In genomic region chr7:138005806-138006205, GRCm38 (mm10) we compare ENCODE assay signal across 27 mouse cellular contexts.
DNase-seq lines count a peak whose midpoint lies in the region; ATAC-seq lines count a peak whose summit lies in the region.
"Had no signal": no experiment of that assay in that cellular context is flagged by ENCODE, and none has a peak within 500 bp of the region (broad histone marks: within the 10 kb centered on the region; RNA-seq: fewer than 3 reads in every experiment).

No protein-coding gene starts in this region.

- DNase-seq in hindbrain, embryonic 10.5 days (ENCODE audit: low spot score): peak; percentile 43
- DNase-seq in hindbrain, embryonic 14.5 days (ENCODE audit: low spot score): no peak
- DNase-seq in neural tube, embryonic 10.5 days (ENCODE audit: extremely low spot score, low spot score): peak; percentile 41
- peak; percentile 42 for DNase-seq in embryo, embryonic 9.5 days (ENCODE audit: extremely low spot score)
- peak; percentile 40 for DNase-seq in neural tube, embryonic 11.5 days (ENCODE audit: low spot score)
- no peak for DNase-seq in spleen, adult 12 weeks (ENCODE audit: low spot score)
- DNase-seq in frontal cortex, adult 2 months (ENCODE audit: extremely low spot score in 1 of 2, low spot score in 1 of 2): no peak
- DNase-seq: adrenal gland, postnatal 10 days; adrenal gland, postnatal 36 days; B cell, adult 2 months; cerebellum, adult 11-12 months; cerebellum, adult 8-10 months; cerebellum, postnatal 36 days; forebrain, postnatal 0 days; gastrocnemius, postnatal 25 days; heart, adult 2 months; kidney, adult 11 months had no signal

- no peaks in the 10 kb centered on the region for H3K27me3 ChIP-seq in hindbrain, embryonic 10.5 days (ENCODE audit: insufficient read depth, poor library complexity, severe bottlenecking)
- no peaks in the 10 kb centered on the region for H3K27me3 ChIP-seq in hindbrain, embryonic 14.5 days (ENCODE audit: control insufficient read depth, insufficient read depth, low read length)
- no peaks in the 10 kb centered on the region for H3K27me3 ChIP-seq in neural tube, embryonic 15.5 days (replicated peaks)
- no peaks in the 10 kb centered on the region for H3K27me3 ChIP-seq in neural tube, embryonic 11.5 days (ENCODE audit: control insufficient read depth, insufficient read depth, low read length)
- H3K27me3 ChIP-seq: embryonic facial prominence, embryonic 12.5 days; embryonic facial prominence, embryonic 15.5 days; heart, embryonic 13.5 days; hindbrain, embryonic 15.5 days; intestine, embryonic 15.5 days; Patski had no signal

- H3K4me3 ChIP-seq in hindbrain, embryonic 10.5 days: no peak overlapping the region
- no peak overlapping the region for H3K4me3 ChIP-seq in hindbrain, embryonic 14.5 days (replicated peaks; ENCODE audit: low read length)
- no peak overlapping the region for H3K4me3 ChIP-seq in neural tube, embryonic 15.5 days (replicated peaks)
- no peak overlapping the region for H3K4me3 ChIP-seq in neural tube, embryonic 11.5 days (ENCODE audit: low read depth, low read length)
- H3K4me3 ChIP-seq: embryonic facial prominence, embryonic 12.5 days; embryonic facial prominence, embryonic 15.5 days; heart, adult 2 months; heart, embryonic 10.5 days; heart, embryonic 13.5 days; hindbrain, embryonic 15.5 days; intestine, embryonic 15.5 days had no signal

- ATAC-seq in hindbrain, embryonic 14.5 days (ENCODE audit: low FRiP score): no peak
- no peak for ATAC-seq in neural tube, embryonic 15.5 days (ENCODE audit: low FRiP score)
- ATAC-seq in neural tube, embryonic 11.5 days (ENCODE audit: insufficient read depth, low FRiP score, low TSS enrichment): no peak
- ATAC-seq: forebrain, embryonic 14.5 days; forebrain, postnatal 0 days; intestine, embryonic 15.5 days; Patski had no signal

- peak overlapping the region; percentile 51 for H3K27ac ChIP-seq in hindbrain, embryonic 10.5 days
- H3K27ac ChIP-seq in hindbrain, embryonic 14.5 days: no peak overlapping the region
- H3K27ac ChIP-seq in neural tube, embryonic 15.5 days (replicated peaks): no peak overlapping the region
- H3K27ac ChIP-seq in neural tube, embryonic 11.5 days (ENCODE audit: low read depth, low read length): no peak overlapping the region
- H3K27ac ChIP-seq: embryonic facial prominence, embryonic 12.5 days; embryonic facial prominence, embryonic 15.5 days; heart, adult 2 months; heart, embryonic 10.5 days; heart, embryonic 13.5 days; hindbrain, embryonic 15.5 days; intestine, embryonic 15.5 days had no signal

- H3K36me3 ChIP-seq in hindbrain, embryonic 10.5 days: no peaks in the 10 kb centered on the region
- H3K36me3 ChIP-seq in hindbrain, embryonic 14.5 days (replicated peaks; ENCODE audit: control insufficient read depth, insufficient read depth): no peaks in the 10 kb centered on the region
- H3K36me3 ChIP-seq in neural tube, embryonic 15.5 days: no peaks in the 10 kb centered on the region
- no peaks in the 10 kb centered on the region for H3K36me3 ChIP-seq in neural tube, embryonic 11.5 days (ENCODE audit: control insufficient read depth, insufficient read depth, low read length)
- H3K36me3 ChIP-seq: embryonic facial prominence, embryonic 12.5 days; embryonic facial prominence, embryonic 15.5 days; G1E; heart, embryonic 10.5 days; heart, embryonic 13.5 days; hindbrain, embryonic 15.5 days; intestine, embryonic 15.5 days had no signal

- H3K9me3 ChIP-seq in hindbrain, embryonic 10.5 days: no peaks in the 10 kb centered on the region
- H3K9me3 ChIP-seq in hindbrain, embryonic 14.5 days (ENCODE audit: control insufficient read depth, low read length): no peaks in the 10 kb centered on the region
- H3K9me3 ChIP-seq in neural tube, embryonic 15.5 days (replicated peaks): no peaks in the 10 kb centered on the region
- no peaks in the 10 kb centered on the region for H3K9me3 ChIP-seq in neural tube, embryonic 11.5 days (ENCODE audit: control insufficient read depth, low read length)
- H3K9me3 ChIP-seq: embryonic facial prominence, embryonic 12.5 days; embryonic facial prominence, embryonic 15.5 days; heart, embryonic 10.5 days; heart, embryonic 13.5 days; hindbrain, embryonic 15.5 days; intestine, embryonic 15.5 days had no signal

- H3K4me1 ChIP-seq in hindbrain, embryonic 10.5 days (replicated peaks): peaks cover 35% of the 10 kb centered on the region
- H3K4me1 ChIP-seq in hindbrain, embryonic 14.5 days (replicated peaks; ENCODE audit: control insufficient read depth, insufficient read depth, low read length): peaks cover 5% of the 10 kb centered on the region; the same call in 1 of the 2 replicates
- peaks cover 10% of the 10 kb centered on the region for H3K4me1 ChIP-seq in neural tube, embryonic 15.5 days
- peaks cover 8% of the 10 kb centered on the region for H3K4me1 ChIP-seq in neural tube, embryonic 11.5 days (ENCODE audit: control insufficient read depth, insufficient read depth, low read length)
- H3K4me1 ChIP-seq: embryonic facial prominence, embryonic 12.5 days; embryonic facial prominence, embryonic 15.5 days; heart, embryonic 13.5 days; intestine, embryonic 15.5 days had no signal

- no peak overlapping the region for H3K9ac ChIP-seq in hindbrain, embryonic 14.5 days
- no peak overlapping the region for H3K9ac ChIP-seq in neural tube, embryonic 15.5 days (replicated peaks)
- no peak overlapping the region for H3K9ac ChIP-seq in neural tube, embryonic 11.5 days (ENCODE audit: low read length)
- H3K9ac ChIP-seq: embryonic facial prominence, embryonic 12.5 days; embryonic facial prominence, embryonic 15.5 days; forebrain, postnatal 0 days; heart, embryonic 13.5 days; hindbrain, embryonic 15.5 days; intestine, embryonic 15.5 days had no signal

- WGBS in hindbrain, embryonic 10.5 days: 10% methylated on average over 3 of the region's 3 CpGs
- WGBS in hindbrain, embryonic 14.5 days: 26% methylated on average over 3 of the region's 3 CpGs
- 31% methylated on average over 3 of the region's 3 CpGs for WGBS in neural tube, embryonic 15.5 days
- WGBS in neural tube, embryonic 11.5 days: 7% methylated on average over 3 of the region's 3 CpGs

- H3K4me2 ChIP-seq in hindbrain, embryonic 14.5 days (replicated peaks): no peak overlapping the region
- H3K4me2 ChIP-seq in neural tube, embryonic 15.5 days: no peak overlapping the region
- no peak overlapping the region for H3K4me2 ChIP-seq in neural tube, embryonic 11.5 days (ENCODE audit: low read depth)
- H3K4me2 ChIP-seq: embryonic facial prominence, embryonic 12.5 days; embryonic facial prominence, embryonic 15.5 days; heart, embryonic 13.5 days; hindbrain, embryonic 15.5 days; intestine, embryonic 15.5 days had no signal

Comparison
In these comparisons a context has a peak if more than half of its experiments do, and no peak if none do; other contexts are left out.
1. DNase-seq: peak in hindbrain, embryonic 10.5 days (single experiment), neural tube, embryonic 10.5 days (single experiment), embryo, embryonic 9.5 days (single experiment) and neural tube, embryonic 11.5 days (single experiment); none in hindbrain, embryonic 14.5 days (single experiment), spleen, adult 12 weeks (single experiment) and frontal cortex, adult 2 months (0 of 2).